Mouse (Mus musculus) MEL (cell line): Measurements from ENCODE around the gene 1700029I15Rik. TPM values are rescaled to one million over a fixed set of nuclear protein-coding genes. Genes with fewer than 3 reads are reported as not detected.
"Not testable (repeated sequence)": the region's sequence is repeated elsewhere in the genome, so short reads cannot be mapped to it uniquely, and the experiment has no call there.

ENCODE experiments used
- DNase-seq: peaks from one replicate; pipeline ENCODE4 v3.0.0; 2011; ENCODE audit warnings: low read depth, low spot score
- H3K27ac ChIP-seq: 2 replicates; pipeline ENCODE4 v1.5.1; 2012; ENCODE audit warnings: low read depth, mild to moderate bottlenecking, control low read depth, low read length, moderate library complexity; ENCODE audit not compliant: control insufficient read depth
- H3K27me3 ChIP-seq, 2 experiments: fragments of 150-350 bp in 1 of 2; sonication (generic) in 1 of 2; 2 replicates each; pipeline ENCODE4 v1.6.1; 2012; ENCODE audit warnings: low read length in 2 of 2, mild to moderate bottlenecking in 2 of 2, improper control_type of control experiment in 1 of 2, moderate library complexity in 1 of 2; ENCODE audit not compliant: insufficient read depth in 2 of 2, control insufficient read depth in 1 of 2
- H3K36me3 ChIP-seq, 2 experiments: 2 replicates each; pipeline ENCODE4 v1.6.1; 2012 to 2014; ENCODE audit warnings: low read length in 2 of 2, improper control_type of control experiment in 1 of 2, inconsistent platforms in 1 of 2, mild to moderate bottlenecking in 1 of 2; ENCODE audit not compliant: insufficient read depth in 2 of 2, control insufficient read depth in 1 of 2
- H3K4me1 ChIP-seq, 2 experiments: fragments of 150-350 bp in 1 of 2; sonication (generic) in 1 of 2; 2 replicates each; pipeline ENCODE4 v1.6.1; 2012; ENCODE audit warnings: low read length in 2 of 2, improper control_type of control experiment in 1 of 2, mild to moderate bottlenecking in 1 of 2; ENCODE audit not compliant: insufficient read depth in 2 of 2, control insufficient read depth in 1 of 2
- H3K4me3 ChIP-seq, 2 experiments: fragments of 150-350 bp in 1 of 2; sonication (generic) in 1 of 2; 2 replicates each; pipeline ENCODE4 v1.5.1; 2012; ENCODE audit warnings: low read depth in 2 of 2, low read length in 2 of 2, mild to moderate bottlenecking in 2 of 2, moderate library complexity in 2 of 2, control low read depth in 1 of 2, improper control_type of control experiment in 1 of 2; ENCODE audit not compliant: control insufficient read depth in 1 of 2, insufficient read depth in 1 of 2
- H3K79me2 ChIP-seq: 2 replicates; pipeline ENCODE4 v1.6.1; 2012; ENCODE audit warnings: mild to moderate bottlenecking, low read length, moderate library complexity; ENCODE audit not compliant: control insufficient read depth, poor library complexity, insufficient read depth
- H3K9ac ChIP-seq: 2 replicates; pipeline ENCODE4 v1.6.1; 2012; ENCODE audit warnings: low read depth, mild to moderate bottlenecking, control low read depth, low read length, moderate library complexity; ENCODE audit not compliant: control insufficient read depth, poor library complexity, severe bottlenecking
- H3K9me3 ChIP-seq: fragments of 150-350 bp; sonication (generic); replicated peaks from 2 replicates; pipeline ENCODE4 v1.6.1; 2012; ENCODE audit warnings: mild to moderate bottlenecking, low read length, improper control_type of control experiment, moderate library complexity; ENCODE audit not compliant: insufficient read depth
- E2F4 ChIP-seq: IDR thresholded peaks from 2 replicates; pipeline ENCODE4 v1.6.1; 2011; ENCODE audit warnings: low read depth, low read length, improper control_type of control experiment, borderline replicate concordance
- ELF1 ChIP-seq: IDR thresholded peaks from 2 replicates; pipeline ENCODE4 v1.6.1; 2014; ENCODE audit warnings: low read depth, mild to moderate bottlenecking, inconsistent platforms, low read length, improper control_type of control experiment, moderate library complexity
- ETS1 ChIP-seq: IDR thresholded peaks from 2 replicates; pipeline ENCODE4 v1.6.1; 2012; ENCODE audit warnings: low read depth, mild to moderate bottlenecking, inconsistent platforms, low read length, improper control_type of control experiment, moderate library complexity
- MAX ChIP-seq: IDR thresholded peaks from 2 replicates; pipeline ENCODE4 v1.6.1; 2011; ENCODE audit warnings: low read length, improper control_type of control experiment
- MXI1 ChIP-seq: IDR thresholded peaks from 2 replicates; pipeline ENCODE4 v1.6.1; 2011; ENCODE audit warnings: mild to moderate bottlenecking, low read depth, low read length, improper control_type of control experiment
- MYB ChIP-seq: IDR thresholded peaks from 2 replicates; pipeline ENCODE4 v1.6.1; 2011; ENCODE audit warnings: mild to moderate bottlenecking, low read depth, low read length, improper control_type of control experiment
- NELFE ChIP-seq: IDR thresholded peaks from 2 replicates; pipeline ENCODE4 v1.6.1; 2011; ENCODE audit warnings: low read depth, low read length, improper control_type of control experiment
- NRF1 ChIP-seq: IDR thresholded peaks from 2 replicates; pipeline ENCODE4 v1.6.1; 2014; ENCODE audit warnings: low read depth, mild to moderate bottlenecking, inconsistent platforms, low read length, improper control_type of control experiment, moderate library complexity; ENCODE audit not compliant: poor library complexity, insufficient read depth, severe bottlenecking
- POLR2A ChIP-seq, 2 experiments: IDR thresholded peaks; 2 replicates each; pipeline ENCODE4 v1.6.1; 2011 to 2012; ENCODE audit warnings: low read length in 2 of 2, mild to moderate bottlenecking in 2 of 2, control low read depth in 1 of 2, improper control_type of control experiment in 1 of 2, low read depth in 1 of 2, moderate library complexity in 1 of 2; ENCODE audit not compliant: control insufficient read depth in 1 of 2, insufficient read depth in 1 of 2, poor library complexity in 1 of 2
- RAD21 ChIP-seq: IDR thresholded peaks from 2 replicates; pipeline ENCODE4 v1.6.1; 2011; ENCODE audit warnings: mild to moderate bottlenecking, low read depth, low read length, improper control_type of control experiment
- RCOR1 ChIP-seq: IDR thresholded peaks from 2 replicates; pipeline ENCODE4 v1.6.1; 2012; ENCODE audit warnings: low read depth, mild to moderate bottlenecking, inconsistent platforms, low read length, improper control_type of control experiment
- SIN3A ChIP-seq: IDR thresholded peaks from 2 replicates; pipeline ENCODE4 v1.6.1; 2012; ENCODE audit warnings: low read length, improper control_type of control experiment, inconsistent platforms
- SMC3 ChIP-seq: IDR thresholded peaks from 2 replicates; pipeline ENCODE4 v1.6.1; 2011; ENCODE audit warnings: low read depth, low read length, improper control_type of control experiment
- TCF12 ChIP-seq: IDR thresholded peaks from 2 replicates; pipeline ENCODE4 v1.6.1; 2014; ENCODE audit warnings: low read depth, mild to moderate bottlenecking, inconsistent platforms, low read length, improper control_type of control experiment, moderate library complexity
- ZC3H11A ChIP-seq: IDR thresholded peaks from 2 replicates; pipeline ENCODE4 v1.6.1; 2012; ENCODE audit warnings: low read depth, mild to moderate bottlenecking, inconsistent platforms, low read length, improper control_type of control experiment
- polyA plus RNA-seq, 2 experiments: library from polyadenylated mRNA; stranded (reverse) in 1 of 2; unstranded in 1 of 2; fragments of >175 nt in 1 of 2; fragments of >200 nt in 1 of 2; gene quantifications; 2 replicates each; pipeline versions ENCODE4 v1.2.1 to v1.2.4; 2012; ENCODE audit warnings: low replicate concordance in 2 of 2, low read depth in 1 of 2; ENCODE audit not compliant: insufficient read length in 2 of 2, insufficient read depth in 1 of 2, missing spikeins in 1 of 2
- total RNA-seq: library from RNA; depleted of rRNA; stranded (reverse); fragments of 300-350 nt; gene quantifications from 2 replicates; pipeline ENCODE4 v1.2.3, GENCODE M21; 2012

1700029I15Rik gene
- total and polyA plus RNA-seq, 3 experiments, result 0.65 to 3.2 TPM; not detected in 1

DNA sequence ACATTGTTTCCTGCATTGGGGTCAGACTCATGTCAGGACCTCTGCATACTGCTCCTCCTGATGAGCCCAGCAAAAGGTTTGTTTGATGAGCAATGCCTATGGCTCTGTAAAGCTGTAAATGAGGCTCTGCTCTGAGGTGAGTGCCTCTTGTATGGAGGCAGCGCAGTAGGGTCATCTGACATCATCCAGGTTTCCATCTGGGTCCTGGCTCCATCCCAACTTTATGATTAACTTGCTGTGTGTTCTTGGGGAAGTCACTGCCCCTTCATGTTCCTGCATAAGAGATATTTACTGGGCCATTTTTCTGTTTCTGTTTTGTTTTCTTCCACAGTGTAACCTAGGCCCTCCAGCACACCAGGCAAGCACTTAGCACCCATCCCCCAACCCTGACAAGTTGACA, 15.1 kb downstream of the 1700029I15Rik start:
- TF ChIP-seq MYB, result no peak
- TF ChIP-seq NELFE, result no peak
- TF ChIP-seq E2F4, result no peak
- TF ChIP-seq RAD21, result no peak
- TF ChIP-seq ZC3H11A, result no peak
- TF ChIP-seq SMC3, result no peak
- TF ChIP-seq SIN3A, result no peak
- TF ChIP-seq TCF12, result no peak
- TF ChIP-seq ETS1, result no peak
- no peak for TF ChIP-seq RCOR1
- no peak for TF ChIP-seq POLR2A (IDR thresholded peaks at IDR 0.05; ENCODE audit: control insufficient read depth in 1 of 2, insufficient read depth in 1 of 2, low read depth in 1 of 2, low read length in 2 of 2, poor library complexity in 1 of 2)
- no peak for DNase-seq
- Histone ChIP-seq H3K36me3 (no peaks in the 10 kb centered on the region; a peak in 1 of 4 replicates), H3K9me3 (no peaks in the 10 kb centered on the region), H3K27ac (no peak overlapping the region), H3K79me2 (no peaks in the 10 kb centered on the region), H3K27me3 (no peaks in the 10 kb centered on the region), H3K9ac (no peak overlapping the region), H3K4me3 (no peak overlapping the region), H3K4me1 (0 out of 4 replicates have a peak, but pooled peaks cover 0 to 5% of the 10 kb centered on the region in 2 experiments)

DNA sequence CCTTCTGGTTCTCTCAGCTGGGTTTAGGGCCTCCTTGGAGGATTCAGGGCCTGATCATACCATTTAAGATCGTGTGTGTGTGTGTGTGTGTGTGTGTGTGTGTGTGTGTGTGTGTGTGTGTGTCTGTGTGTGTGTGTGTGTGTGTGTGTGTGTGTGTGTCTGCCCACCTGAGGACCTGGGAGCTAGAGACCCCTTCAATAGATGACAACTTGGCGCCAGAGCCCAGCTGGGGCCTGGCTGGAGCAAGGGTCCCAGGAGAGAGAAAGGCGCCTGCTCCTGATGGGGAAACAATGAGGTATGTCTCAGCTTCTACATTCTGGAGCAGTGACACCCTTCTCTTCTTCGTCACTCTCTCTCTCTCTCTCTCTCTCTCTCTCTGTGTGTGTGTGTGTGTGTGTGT, 17.5 kb downstream of the 1700029I15Rik start:
- H3K9ac ChIP-seq, DNase-seq, H3K4me3 ChIP-seq, H3K4me1 ChIP-seq, H3K9me3 ChIP-seq, H3K27me3 ChIP-seq, H3K36me3 ChIP-seq, H3K79me2 ChIP-seq, H3K27ac ChIP-seq: not testable (repeated sequence)

GRCm38 (mm10) chr2:92400682-92401081, 18.3 kb downstream of the 1700029I15Rik start:
- no peak overlapping the region for H3K4me3 ChIP-seq
- DNase-seq, result no peak
- no peaks in the 10 kb centered on the region for H3K27me3 ChIP-seq
- TF ChIP-seq MXI1 (no peak), NRF1 (no peak), MAX (no peak), ELF1 (no peak), RCOR1 (no peak), E2F4 (no peak), POLR2A (IDR thresholded peaks at IDR 0.05; ENCODE audit: control insufficient read depth in 1 of 2, insufficient read depth in 1 of 2, low read depth in 1 of 2, low read length in 2 of 2, poor library complexity in 1 of 2) (0 out of 4 replicates have a peak, but pooled peaks of 1 of the 2 experiments have one; percentile 32)
- H3K4me1 ChIP-seq, result 0 out of 4 replicates have a peak, but pooled peaks cover 0 to 5% of the 10 kb centered on the region in 2 experiments
- no peaks in the 10 kb centered on the region for H3K79me2 ChIP-seq
- H3K9me3 ChIP-seq, result no peaks in the 10 kb centered on the region
- no peak overlapping the region for H3K27ac ChIP-seq
- H3K36me3 ChIP-seq, result no peaks in the 10 kb centered on the region; a peak in 3 of 4 replicates
- no peak overlapping the region for H3K9ac ChIP-seq
